Mouse (Mus musculus): ENCODE measurements around the gene Trmt1. TPM values are rescaled to one million over a fixed set of nuclear protein-coding genes. Genes with fewer than 3 reads are reported as not detected.

Trmt1 gene
- polyA plus RNA-seq, 1 experiment from 2014 or later: 72.3 TPM

DNA sequence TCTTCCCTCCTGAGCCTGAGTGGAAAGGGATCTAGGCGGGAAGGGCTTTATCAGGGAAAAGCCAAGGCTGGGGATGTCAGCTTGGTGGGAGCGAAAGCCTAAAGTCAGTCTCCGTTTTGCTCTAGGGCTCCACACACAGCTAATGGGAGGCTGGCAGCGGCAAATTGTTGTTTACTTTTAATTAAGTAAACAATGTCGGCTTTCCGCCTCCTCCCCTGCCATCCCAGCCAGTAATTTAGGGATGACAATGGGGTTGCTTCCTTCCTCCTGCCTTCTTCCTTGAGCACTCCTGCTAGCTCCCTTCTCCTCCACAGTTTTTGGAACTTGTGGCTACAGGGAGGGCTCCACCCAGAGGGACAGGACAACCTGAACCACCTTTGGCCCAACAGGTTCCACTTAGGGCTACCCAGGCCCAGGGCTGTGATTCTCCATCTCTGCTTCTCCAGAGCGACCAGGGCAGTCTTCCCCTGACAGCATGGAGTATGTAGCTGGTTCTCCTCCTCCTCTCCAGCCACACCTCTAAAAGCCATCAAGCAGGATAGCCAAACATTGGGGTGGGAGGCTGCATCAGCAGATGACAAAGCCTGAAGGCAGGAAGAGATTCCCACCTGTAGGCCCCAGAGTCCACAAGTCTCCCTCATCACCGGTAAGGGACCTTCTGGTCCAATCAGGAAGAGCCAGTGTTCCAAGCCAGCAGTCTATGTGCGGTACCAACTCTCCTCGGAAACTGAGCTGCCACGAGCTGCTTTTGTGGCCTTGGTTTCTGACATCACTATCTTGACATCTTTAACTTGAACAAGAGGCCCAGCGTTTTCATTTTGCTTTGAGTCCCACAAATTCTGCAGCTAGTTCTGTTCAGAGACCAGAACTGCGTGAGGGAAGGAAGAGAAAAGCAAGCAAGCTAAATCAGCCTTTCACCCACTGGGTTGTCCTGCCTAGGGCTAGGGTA lies 55.1 kb downstream of the Trmt1 start:
- H3K4me1 ChIP-seq (replicated peaks; ENCODE audit: control insufficient read depth, insufficient read depth, low read length): peaks cover 63% of the 10 kb centered on the region
- peaks cover 74% of the 10 kb centered on the region for H3K27me3 ChIP-seq (ENCODE audit: control insufficient read depth, insufficient read depth, low read length)
- H3K4me3 ChIP-seq (ENCODE audit: low read depth, low read length): no peak overlapping the region

DNA sequence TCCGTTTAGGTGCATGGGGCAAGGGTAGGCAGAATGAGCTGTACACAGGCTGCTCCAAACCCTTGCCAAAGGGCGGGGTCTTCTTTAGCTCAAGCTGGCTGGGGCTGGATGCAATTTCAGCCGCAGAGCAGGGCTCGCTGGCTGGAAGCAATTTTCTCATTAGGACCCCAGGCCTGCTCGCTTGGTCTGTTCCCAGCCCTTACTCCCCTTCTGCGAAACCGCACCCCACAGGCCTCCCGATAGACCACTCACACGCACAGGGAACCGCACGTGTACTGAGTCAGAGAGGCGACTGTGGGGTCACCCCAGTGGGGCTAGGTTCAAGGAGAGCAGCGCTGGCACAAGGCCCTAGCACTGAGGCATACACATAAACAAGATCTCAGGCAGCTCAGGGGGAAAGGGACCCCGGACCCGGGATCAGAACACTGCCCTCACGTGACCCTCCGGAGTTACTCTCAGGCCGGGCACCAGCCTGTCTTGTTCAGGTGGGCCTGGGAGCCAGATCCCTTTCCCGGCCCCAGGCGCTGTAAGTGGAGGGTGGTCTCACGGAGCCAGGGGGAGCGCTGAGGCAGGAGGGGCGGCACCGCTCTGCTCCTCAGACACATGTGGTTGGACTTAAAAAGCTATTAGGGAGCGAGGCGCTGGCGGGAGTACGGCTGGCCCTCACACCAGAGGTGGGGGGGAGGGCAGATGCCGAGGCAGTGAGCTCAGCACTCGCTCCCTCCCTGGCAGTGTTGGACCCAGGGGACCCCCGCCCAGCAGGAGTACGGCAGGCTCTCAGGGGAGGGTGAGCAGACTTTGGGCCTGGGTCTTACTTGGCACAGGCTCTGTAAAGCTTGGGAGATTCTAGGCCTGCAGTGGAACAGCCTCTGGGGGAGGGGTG lies 56.3 kb downstream of the Trmt1 start:
- ATAC-seq (replicated peaks; ENCODE audit: low FRiP score) (peak; percentile 39), DNase-seq (ENCODE audit: low spot score) (peak; percentile 84)
- Histone ChIP-seq H3K9ac (ENCODE audit: low read length) (peak overlapping the region; percentile 44), H3K27ac (ENCODE audit: low read depth, low read length) (peak overlapping the region; percentile 37), H3K4me1 (replicated peaks; ENCODE audit: control insufficient read depth, insufficient read depth, low read length) (peaks cover 62% of the 10 kb centered on the region), H3K4me3 (ENCODE audit: low read depth, low read length) (no peak overlapping the region), H3K4me2 (ENCODE audit: low read depth, low read length, severe bottlenecking) (peak overlapping the region; percentile 32; the same call in 1 of the 2 replicates), H3K9me3 (ENCODE audit: control insufficient read depth, low read length) (no peaks in the 10 kb centered on the region), H3K36me3 (ENCODE audit: control insufficient read depth, insufficient read depth, low read length) (no peaks in the 10 kb centered on the region), H3K27me3 (ENCODE audit: control insufficient read depth, insufficient read depth, low read length) (peaks cover 76% of the 10 kb centered on the region)
- 2% methylated on average over 32 of the region's 32 CpGs for WGBS

More for the DNA sequence above, 55.1 kb downstream of the Trmt1 start:
- no peak for ATAC-seq (replicated peaks; ENCODE audit: low FRiP score)
- no peaks in the 10 kb centered on the region for H3K9me3 ChIP-seq (ENCODE audit: control insufficient read depth, low read length)
- no peaks in the 10 kb centered on the region for H3K36me3 ChIP-seq (ENCODE audit: control insufficient read depth, insufficient read depth, low read length)
- no peak overlapping the region for H3K4me2 ChIP-seq (ENCODE audit: low read depth, low read length, severe bottlenecking)
- no peak for DNase-seq (ENCODE audit: low spot score)
- H3K9ac ChIP-seq (ENCODE audit: low read length): no peak overlapping the region
- no peak overlapping the region; the same call in 1 of the 2 replicates for H3K27ac ChIP-seq (ENCODE audit: low read depth, low read length)
- WGBS: 19% methylated on average over 13 of the region's 13 CpGs

GRCm38 (mm10) chr8:84743054-84743415 lies 56.9 kb downstream of the Trmt1 start:
- no peak for ATAC-seq (replicated peaks; ENCODE audit: low FRiP score)
- Histone ChIP-seq H3K27me3 (ENCODE audit: control insufficient read depth, insufficient read depth, low read length) (peaks cover 78% of the 10 kb centered on the region), H3K4me2 (ENCODE audit: low read depth, low read length, severe bottlenecking) (peak overlapping the region; percentile 32; the same call in 1 of the 2 replicates), H3K9ac (ENCODE audit: low read length) (peak overlapping the region; percentile 44), H3K4me1 (replicated peaks; ENCODE audit: control insufficient read depth, insufficient read depth, low read length) (peaks cover 56% of the 10 kb centered on the region), H3K4me3 (ENCODE audit: low read depth, low read length) (no peak overlapping the region), H3K27ac (ENCODE audit: low read depth, low read length) (peak overlapping the region; percentile 37), H3K9me3 (ENCODE audit: control insufficient read depth, low read length) (no peaks in the 10 kb centered on the region), H3K36me3 (ENCODE audit: control insufficient read depth, insufficient read depth, low read length) (no peaks in the 10 kb centered on the region)
- DNase-seq (ENCODE audit: low spot score): no peak
- WGBS: 3% methylated on average over 10 of the region's 10 CpGs

GRCm38 (mm10) chr8:84743517-84744420 lies 57.7 kb downstream of the Trmt1 start:
- WGBS: 6% methylated on average over 17 of the region's 17 CpGs
- Histone ChIP-seq H3K9ac (ENCODE audit: low read length) (peak overlapping the region; percentile 33), H3K27ac (ENCODE audit: low read depth, low read length) (peak overlapping the region; percentile 37), H3K27me3 (ENCODE audit: control insufficient read depth, insufficient read depth, low read length) (peaks cover 78% of the 10 kb centered on the region), H3K4me2 (ENCODE audit: low read depth, low read length, severe bottlenecking) (peak overlapping the region; percentile 32), H3K4me3 (ENCODE audit: low read depth, low read length) (no peak overlapping the region), H3K9me3 (ENCODE audit: control insufficient read depth, low read length) (no peaks in the 10 kb centered on the region), H3K4me1 (replicated peaks; ENCODE audit: control insufficient read depth, insufficient read depth, low read length) (peaks cover 48% of the 10 kb centered on the region), H3K36me3 (ENCODE audit: control insufficient read depth, insufficient read depth, low read length) (no peaks in the 10 kb centered on the region)
- ATAC-seq (replicated peaks; ENCODE audit: low FRiP score) (peak; percentile 74), DNase-seq (ENCODE audit: low spot score) (peak; percentile 89)

- Histone ChIP-seq H3K4me3 (ENCODE audit: low read depth, low read length) (no peak overlapping the region), H3K9ac (ENCODE audit: low read length) (0 out of 2 replicates have a peak overlapping the region, but pooled peaks have one; percentile 9), H3K4me1 (replicated peaks; ENCODE audit: control insufficient read depth, insufficient read depth, low read length) (peaks cover 48% of the 10 kb centered on the region), H3K27ac (ENCODE audit: low read depth, low read length) (no peak overlapping the region), H3K4me2 (ENCODE audit: low read depth, low read length, severe bottlenecking) (peak overlapping the region; percentile 22; the same call in 1 of the 2 replicates), H3K27me3 (ENCODE audit: control insufficient read depth, insufficient read depth, low read length) (peaks cover 79% of the 10 kb centered on the region), H3K36me3 (ENCODE audit: control insufficient read depth, insufficient read depth, low read length) (no peaks in the 10 kb centered on the region), H3K9me3 (ENCODE audit: control insufficient read depth, low read length) (no peaks in the 10 kb centered on the region)
- DNase-seq (ENCODE audit: low spot score) (peak; percentile 76), ATAC-seq (replicated peaks; ENCODE audit: low FRiP score) (no peak)
- WGBS: 2% methylated on average over 16 of the region's 17 CpGs
Observed at GRCm38 (mm10) chr8:84745032-84745925, 59.2 kb downstream of the Trmt1 start.

Other genes with a start within 250 kb of the Trmt1 start
- 67.3 and 68.7 TPM in 2 replicates for gene Ier2, start 23.5 kb upstream of the Trmt1 start, polyA plus RNA-seq (2014; fragmentation: Nextera tagmentation; extraction: Ambion mirVana)
- 34.6 and 37.7 TPM in 2 replicates for gene Nacc1, start 1.6 kb downstream of the Trmt1 start, polyA plus RNA-seq (2014; fragmentation: Nextera tagmentation; extraction: Ambion mirVana)
- gene Lyl1, start 15.2 kb downstream of the Trmt1 start, polyA plus RNA-seq (2014; fragmentation: Nextera tagmentation; extraction: Ambion mirVana): 5.0 and 5.7 TPM in 2 replicates
- 3.0 and 3.1 TPM in 2 replicates for gene G430095P16Rik, start 36.7 kb downstream of the Trmt1 start, polyA plus RNA-seq (2014; fragmentation: Nextera tagmentation; extraction: Ambion mirVana)
- gene Nfix, start 114.0 kb downstream of the Trmt1 start, polyA plus RNA-seq (2014; fragmentation: Nextera tagmentation; extraction: Ambion mirVana): 7.7 and 8.9 TPM in 2 replicates
- 5.5 and 6.4 TPM in 2 replicates for gene Dand5, start 136.5 kb downstream of the Trmt1 start, polyA plus RNA-seq (2014; fragmentation: Nextera tagmentation; extraction: Ambion mirVana)
- 41.0 and 44.3 TPM in 2 replicates for gene Gadd45gip1, start 145.2 kb downstream of the Trmt1 start, polyA plus RNA-seq (2014; fragmentation: Nextera tagmentation; extraction: Ambion mirVana)
- 102 and 110 TPM in 2 replicates for gene Rad23a, start 154.4 kb downstream of the Trmt1 start, polyA plus RNA-seq (2014; fragmentation: Nextera tagmentation; extraction: Ambion mirVana)
- gene Calr, start 160.6 kb downstream of the Trmt1 start, polyA plus RNA-seq (2014; fragmentation: Nextera tagmentation; extraction: Ambion mirVana): 722 and 731 TPM in 2 replicates
- gene Farsa, start 170.7 kb downstream of the Trmt1 start, polyA plus RNA-seq (2014; fragmentation: Nextera tagmentation; extraction: Ambion mirVana): 112 and 120 TPM in 2 replicates
- 86.2 and 87.8 TPM in 2 replicates for gene Syce2, start 185.8 kb downstream of the Trmt1 start, polyA plus RNA-seq (2014; fragmentation: Nextera tagmentation; extraction: Ambion mirVana)
- gene Gcdh, start 207.6 kb downstream of the Trmt1 start, polyA plus RNA-seq (2014; fragmentation: Nextera tagmentation; extraction: Ambion mirVana): 37.8 and 39.6 TPM in 2 replicates
- gene Klf1, start 215.6 kb downstream of the Trmt1 start, polyA plus RNA-seq (2014; fragmentation: Nextera tagmentation; extraction: Ambion mirVana): 14.2 and 17.5 TPM in 2 replicates
- gene Dnase2a, start 222.3 kb downstream of the Trmt1 start, polyA plus RNA-seq (2014; fragmentation: Nextera tagmentation; extraction: Ambion mirVana): 7.2 and 9.5 TPM in 2 replicates